In the genomic region with DNA sequence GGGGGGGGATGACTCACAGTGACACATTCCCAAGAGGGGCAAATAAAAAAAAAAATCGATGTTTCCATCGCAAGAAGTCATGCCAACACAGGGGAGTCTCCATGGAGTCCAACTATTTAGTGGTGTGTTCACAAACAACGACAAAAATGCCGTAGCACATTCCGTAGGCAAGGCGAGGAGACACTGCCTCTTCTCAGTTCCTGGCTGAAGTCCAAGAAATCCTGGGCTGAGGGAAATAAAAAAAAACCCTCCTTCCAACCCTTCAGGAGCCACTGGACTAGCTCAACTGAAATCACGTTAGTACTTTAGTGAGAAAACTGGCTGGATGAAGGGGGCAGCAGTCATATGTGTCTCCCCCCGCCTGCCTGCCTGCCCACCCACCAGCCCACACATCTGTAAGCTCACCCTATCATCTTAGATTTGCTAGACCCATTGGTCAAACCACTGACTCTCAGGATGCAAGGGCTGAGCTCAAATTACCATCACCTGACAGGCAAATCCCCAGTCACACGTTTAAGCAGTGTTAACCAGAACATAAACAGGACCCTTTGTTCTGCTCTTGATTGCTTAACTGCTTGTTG, we compare ENCODE assay signal across 9 mouse cellular contexts. TPM values are rescaled to one million over a fixed set of nuclear protein-coding genes. Genes with fewer than 3 reads are reported as not detected.
DNase-seq lines count a peak whose midpoint lies in the region; ATAC-seq lines count a peak whose summit lies in the region.
"Had no signal": no experiment of that assay in that cellular context is flagged by ENCODE, and none has a peak within 500 bp of the region (broad histone marks: within the 10 kb centered on the region; RNA-seq: fewer than 3 reads in every experiment).

No protein-coding gene starts in this region.

- 0 out of 2 replicates have a peak, but pooled peaks cover 2% of the 10 kb centered on the region for H3K4me1 ChIP-seq in forebrain, embryonic 11.5 days (replicated peaks; ENCODE audit: control insufficient read depth, insufficient read depth, low read length)
- peaks cover 6% of the 10 kb centered on the region for H3K4me1 ChIP-seq in forebrain, embryonic 15.5 days
- peaks cover 24% of the 10 kb centered on the region for H3K4me1 ChIP-seq in embryonic facial prominence, embryonic 14.5 days (ENCODE audit: control insufficient read depth, insufficient read depth, low read length)
- peaks cover 13% of the 10 kb centered on the region for H3K4me1 ChIP-seq in hindbrain, embryonic 13.5 days (replicated peaks)
- H3K4me1 ChIP-seq in liver, embryonic 16.5 days (ENCODE audit: control insufficient read depth, low read depth, low read length): peaks cover 21% of the 10 kb centered on the region
- peaks cover 13% of the 10 kb centered on the region for H3K4me1 ChIP-seq in stomach, embryonic 16.5 days (ENCODE audit: control insufficient read depth, insufficient read depth, low read length)

- no peak for DNase-seq in forebrain, embryonic 11.5 days (ENCODE audit: low spot score)
- peak; percentile 83 for DNase-seq in embryonic facial prominence, embryonic 14.5 days (ENCODE audit: low spot score)
- no peak for DNase-seq in right cerebral cortex, postnatal 36 days (ENCODE audit: low spot score in 2 of 2)
- no peak for DNase-seq in urinary bladder, postnatal 10 days (ENCODE audit: low spot score)

- ATAC-seq in forebrain, embryonic 11.5 days (replicated peaks; ENCODE audit: low FRiP score): peak; percentile 47
- ATAC-seq in forebrain, embryonic 15.5 days (replicated peaks): no peak; the same call in 1 of the 2 replicates
- ATAC-seq in embryonic facial prominence, embryonic 14.5 days (ENCODE audit: low read depth): peak; percentile 69
- ATAC-seq in hindbrain, embryonic 13.5 days (ENCODE audit: low FRiP score): peak; percentile 66
- no peak for ATAC-seq in liver, embryonic 16.5 days (ENCODE audit: low read depth)
- no peak for ATAC-seq in stomach, embryonic 16.5 days (ENCODE audit: insufficient read depth, low FRiP score)

- H3K4me2 ChIP-seq in forebrain, embryonic 11.5 days (ENCODE audit: low read depth, low read length, severe bottlenecking): no peak overlapping the region
- H3K4me2 ChIP-seq in forebrain, embryonic 15.5 days (replicated peaks): no peak overlapping the region
- peak overlapping the region; percentile 33 for H3K4me2 ChIP-seq in embryonic facial prominence, embryonic 14.5 days (ENCODE audit: low read depth, low read length)
- H3K4me2 ChIP-seq in hindbrain, embryonic 13.5 days: 0 out of 2 replicates have a peak overlapping the region, but pooled peaks have one; percentile 15
- H3K4me2 ChIP-seq in liver, embryonic 16.5 days (ENCODE audit: low read depth, low read length): no peak overlapping the region
- no peak overlapping the region for H3K4me2 ChIP-seq in stomach, embryonic 16.5 days (ENCODE audit: low read depth, low read length)

- no peak overlapping the region for H3K4me3 ChIP-seq in forebrain, embryonic 11.5 days (ENCODE audit: low read depth, low read length)
- no peak overlapping the region for H3K4me3 ChIP-seq in forebrain, embryonic 15.5 days
- H3K4me3 ChIP-seq in embryonic facial prominence, embryonic 14.5 days (ENCODE audit: low read depth, low read length): no peak overlapping the region; the same call in 1 of the 2 replicates
- no peak overlapping the region for H3K4me3 ChIP-seq in hindbrain, embryonic 13.5 days
- no peak overlapping the region for H3K4me3 ChIP-seq in liver, embryonic 16.5 days (ENCODE audit: low read depth, low read length)
- no peak overlapping the region for H3K4me3 ChIP-seq in stomach, embryonic 16.5 days (replicated peaks; ENCODE audit: low read length)
- H3K4me3 ChIP-seq: megakaryocyte, embryonic 14.5 days had no signal

- H3K9me3 ChIP-seq in forebrain, embryonic 11.5 days (ENCODE audit: control insufficient read depth, low read length): no peaks in the 10 kb centered on the region
- no peaks in the 10 kb centered on the region for H3K9me3 ChIP-seq in forebrain, embryonic 15.5 days
- no peaks in the 10 kb centered on the region for H3K9me3 ChIP-seq in embryonic facial prominence, embryonic 14.5 days (ENCODE audit: control insufficient read depth, low read length)
- H3K9me3 ChIP-seq in hindbrain, embryonic 13.5 days: no peaks in the 10 kb centered on the region
- H3K9me3 ChIP-seq in liver, embryonic 16.5 days (replicated peaks; ENCODE audit: control insufficient read depth, low read length): no peaks in the 10 kb centered on the region
- H3K9me3 ChIP-seq in stomach, embryonic 16.5 days (replicated peaks; ENCODE audit: control insufficient read depth, low read length): no peaks in the 10 kb centered on the region
- H3K9me3 ChIP-seq: megakaryocyte, embryonic 14.5 days had no signal

- WGBS in forebrain, embryonic 11.5 days: 50% methylated on average over 9 of the region's 9 CpGs
- WGBS in forebrain, embryonic 15.5 days: 24% methylated on average over 9 of the region's 9 CpGs
- whole genome bisulfite sequencing in embryonic facial prominence, embryonic 14.5 days: 18% methylated on average over 9 of the region's 9 CpGs
- 42% methylated on average over 9 of the region's 9 CpGs for WGBS in hindbrain, embryonic 13.5 days
- 69% methylated on average over 9 of the region's 9 CpGs for WGBS in liver, embryonic 16.5 days (ENCODE audit: insufficient replicate concordance)
- WGBS in stomach, embryonic 16.5 days: 16% methylated on average over 9 of the region's 9 CpGs

- H3K36me3 ChIP-seq in forebrain, embryonic 11.5 days (ENCODE audit: control insufficient read depth, insufficient read depth, low read length): no peaks in the 10 kb centered on the region
- H3K36me3 ChIP-seq in forebrain, embryonic 15.5 days: no peaks in the 10 kb centered on the region
- no peaks in the 10 kb centered on the region for H3K36me3 ChIP-seq in embryonic facial prominence, embryonic 14.5 days (ENCODE audit: control insufficient read depth, insufficient read depth, low read length)
- no peaks in the 10 kb centered on the region for H3K36me3 ChIP-seq in hindbrain, embryonic 13.5 days
- no peaks in the 10 kb centered on the region for H3K36me3 ChIP-seq in liver, embryonic 16.5 days (ENCODE audit: control insufficient read depth, insufficient read depth)
- H3K36me3 ChIP-seq in stomach, embryonic 16.5 days (ENCODE audit: control insufficient read depth, insufficient read depth, low read length): no peaks in the 10 kb centered on the region

- H3K9ac ChIP-seq in forebrain, embryonic 11.5 days (ENCODE audit: low read length): no peak overlapping the region
- H3K9ac ChIP-seq in forebrain, embryonic 15.5 days (replicated peaks): no peak overlapping the region
- no peak overlapping the region for H3K9ac ChIP-seq in embryonic facial prominence, embryonic 14.5 days (ENCODE audit: low read depth, low read length)
- H3K9ac ChIP-seq in hindbrain, embryonic 13.5 days: no peak overlapping the region
- H3K9ac ChIP-seq in liver, embryonic 16.5 days (ENCODE audit: low read depth, low read length): no peak overlapping the region
- H3K9ac ChIP-seq in stomach, embryonic 16.5 days (ENCODE audit: low read length): no peak overlapping the region

- H3K27me3 ChIP-seq in forebrain, embryonic 11.5 days (ENCODE audit: control insufficient read depth, insufficient read depth, low read length): no peaks in the 10 kb centered on the region
- no peaks in the 10 kb centered on the region for H3K27me3 ChIP-seq in forebrain, embryonic 15.5 days
- no peaks in the 10 kb centered on the region for H3K27me3 ChIP-seq in embryonic facial prominence, embryonic 14.5 days (replicated peaks; ENCODE audit: control insufficient read depth, insufficient read depth, low read length)
- H3K27me3 ChIP-seq in hindbrain, embryonic 13.5 days: no peaks in the 10 kb centered on the region
- H3K27me3 ChIP-seq in liver, embryonic 16.5 days (ENCODE audit: control insufficient read depth, insufficient read depth, low read depth, low read length): no peaks in the 10 kb centered on the region
- H3K27me3 ChIP-seq in stomach, embryonic 16.5 days (ENCODE audit: control insufficient read depth, insufficient read depth, low read length): no peaks in the 10 kb centered on the region
- H3K27me3 ChIP-seq: megakaryocyte, embryonic 14.5 days had no signal

- no peak overlapping the region for H3K27ac ChIP-seq in forebrain, embryonic 11.5 days (ENCODE audit: low read depth, low read length)
- no peak overlapping the region for H3K27ac ChIP-seq in forebrain, embryonic 15.5 days (replicated peaks)
- peak overlapping the region; percentile 68; the same call in 1 of the 2 replicates for H3K27ac ChIP-seq in embryonic facial prominence, embryonic 14.5 days (replicated peaks; ENCODE audit: low read depth, low read length)
- H3K27ac ChIP-seq in hindbrain, embryonic 13.5 days: peak overlapping the region; percentile 45; the same call in 1 of the 2 replicates
- peak overlapping the region; percentile 60; the same call in 1 of the 2 replicates for H3K27ac ChIP-seq in liver, embryonic 16.5 days (ENCODE audit: low read length)
- H3K27ac ChIP-seq in stomach, embryonic 16.5 days (ENCODE audit: low read length): 0 out of 2 replicates have a peak overlapping the region, but pooled peaks have one; percentile 27

RNA-seq across cellular contexts. Expression of gene St3gal6, which starts 11.8 kb away (rescaled TPM):
- polyA plus RNA-seq in forebrain, embryonic 11.5 days (2014; fragmentation: Nextera tagmentation; extraction: Ambion mirVana): 8.3 and 8.8 TPM in 2 replicates
- 4.3 and 6.8 TPM in 2 replicates for polyA plus RNA-seq in forebrain, embryonic 15.5 days (2015; fragmentation: Nextera tagmentation; extraction: Ambion mirVana)
- 12.8 and 14.0 TPM in 2 replicates for polyA plus RNA-seq in embryonic facial prominence, embryonic 14.5 days (2014; fragmentation: Nextera tagmentation; extraction: Ambion mirVana)
- 9.5 and 12.7 TPM in 2 replicates for polyA plus RNA-seq in hindbrain, embryonic 13.5 days (2015; fragmentation: Nextera tagmentation; extraction: Ambion mirVana)
- 25.1 and 25.7 TPM in 2 replicates for polyA plus RNA-seq in liver, embryonic 16.5 days (2015; fragmentation: Nextera tagmentation; extraction: Ambion mirVana)
- polyA plus RNA-seq in stomach, embryonic 16.5 days (2015; fragmentation: Nextera tagmentation; extraction: Ambion mirVana): 11.7 and 14.7 TPM in 2 replicates

Comparison
In these comparisons a context has a peak if more than half of its experiments do, and no peak if none do; other contexts are left out.
1. ATAC-seq: peak in forebrain, embryonic 11.5 days (single experiment), embryonic facial prominence, embryonic 14.5 days (single experiment) and hindbrain, embryonic 13.5 days (single experiment); none in forebrain, embryonic 15.5 days (single experiment), liver, embryonic 16.5 days (single experiment) and stomach, embryonic 16.5 days (single experiment).
2. H3K27ac ChIP-seq: peak in embryonic facial prominence, embryonic 14.5 days (single experiment), hindbrain, embryonic 13.5 days (single experiment), liver, embryonic 16.5 days (single experiment) and stomach, embryonic 16.5 days (single experiment); none in forebrain, embryonic 11.5 days (single experiment) and forebrain, embryonic 15.5 days (single experiment).
3. H3K4me2 ChIP-seq: peak in embryonic facial prominence, embryonic 14.5 days (single experiment) and hindbrain, embryonic 13.5 days (single experiment); none in forebrain, embryonic 11.5 days (single experiment), forebrain, embryonic 15.5 days (single experiment), liver, embryonic 16.5 days (single experiment) and stomach, embryonic 16.5 days (single experiment).